Mouse (Mus musculus): ENCODE measurements around the gene Arl4d. TPM values are rescaled to one million over a fixed set of nuclear protein-coding genes. Genes with fewer than 3 reads are reported as not detected.
A peak's percentile ranks its signal among the peaks of the same experiment; 100 is the strongest.
"Not testable (repeated sequence)": the region's sequence is repeated elsewhere in the genome, so short reads cannot be mapped to it uniquely, and the experiment has no call there.

Gene Arl4d
- total RNA-seq (2014; rRNA removed) = 5.7 and 6.5 TPM in 2 replicates
- 6.2 TPM in 2 replicates for polyA plus RNA-seq (2015; fragmentation: Nextera tagmentation; extraction: Ambion mirVana)

GRCm38 (mm10) chr11:101664825-101665635 lies at the start of gene Arl4d:
Arl4d (plus strand) TSS chr11:101665541.
- no peaks in the 10 kb centered on the region for H3K9me3 ChIP-seq (ENCODE audit: low read length)
- no peaks in the 10 kb centered on the region for H3K27me3 ChIP-seq (ENCODE audit: insufficient read depth, low read length)
- peak; percentile 52 for TF ChIP-seq CTCF (IDR thresholded peaks at IDR 0.05; ENCODE audit: low read depth)
- peak within 1 kb of the TSS; percentile 80 for H3K27ac ChIP-seq
- 6% methylated on average over 34 of the region's 34 CpGs for WGBS
- DNase-seq (ENCODE audit: low spot score) (peak; percentile 97), ATAC-seq (peak; percentile 96)
- peak within 1 kb of the TSS; percentile 49 for H3K9ac ChIP-seq (replicated peaks; ENCODE audit: low read length)
- H3K4me3 ChIP-seq (ENCODE audit: low read length) = peak within 1 kb of the TSS; percentile 47
- H3K4me2 ChIP-seq (ENCODE audit: low read depth, low read length) = peak within 1 kb of the TSS; percentile 75
- H3K4me1 ChIP-seq (ENCODE audit: insufficient read depth, low read length) = peaks cover 6% of the 10 kb centered on the region
- no peaks in the 10 kb centered on the region for H3K36me3 ChIP-seq (ENCODE audit: insufficient read depth, low read length)

- no peak for TF ChIP-seq CTCF (IDR thresholded peaks at IDR 0.05; ENCODE audit: low read depth)
- H3K4me3 ChIP-seq (ENCODE audit: low read length) = no peak overlapping the region
- no peaks in the 10 kb centered on the region for H3K36me3 ChIP-seq (ENCODE audit: insufficient read depth, low read length)
- H3K4me1 ChIP-seq (ENCODE audit: insufficient read depth, low read length) = peaks cover 11% of the 10 kb centered on the region; the same call in 1 of the 2 replicates
- no peak overlapping the region for H3K9ac ChIP-seq (replicated peaks; ENCODE audit: low read length)
- no peaks in the 10 kb centered on the region for H3K27me3 ChIP-seq (ENCODE audit: insufficient read depth, low read length)
- ATAC-seq (no peak), DNase-seq (ENCODE audit: low spot score) (no peak)
- H3K9me3 ChIP-seq (ENCODE audit: low read length) = no peaks in the 10 kb centered on the region
- 95% methylated on average over 8 of the region's 8 CpGs for WGBS
- no peak overlapping the region for H3K27ac ChIP-seq
- no peak overlapping the region for H3K4me2 ChIP-seq (ENCODE audit: low read depth, low read length)
Measured at GRCm38 (mm10) chr11:101616104-101616503, 49.2 kb upstream of the Arl4d start.

GRCm38 (mm10) chr11:101616948-101617767 lies 48.2 kb upstream of the Arl4d start:
- H3K4me1 ChIP-seq (ENCODE audit: insufficient read depth, low read length) = peaks cover 11% of the 10 kb centered on the region; the same call in 1 of the 2 replicates
- H3K4me3 ChIP-seq (ENCODE audit: low read length) = no peak overlapping the region
- H3K27me3 ChIP-seq (ENCODE audit: insufficient read depth, low read length) = no peaks in the 10 kb centered on the region
- ATAC-seq (peak; percentile 63), DNase-seq (ENCODE audit: low spot score) (peak; percentile 22)
- H3K9ac ChIP-seq (replicated peaks; ENCODE audit: low read length) = no peak overlapping the region
- WGBS = 20% methylated on average over 18 of the region's 18 CpGs
- H3K4me2 ChIP-seq (ENCODE audit: low read depth, low read length) = peak overlapping the region; percentile 44; the same call in 1 of the 2 replicates
- peak overlapping the region; percentile 48; the same call in 1 of the 2 replicates for H3K27ac ChIP-seq
- no peaks in the 10 kb centered on the region for H3K9me3 ChIP-seq (ENCODE audit: low read length)
- peak; percentile 26 for TF ChIP-seq CTCF (IDR thresholded peaks at IDR 0.05; ENCODE audit: low read depth)
- H3K36me3 ChIP-seq (ENCODE audit: insufficient read depth, low read length) = no peaks in the 10 kb centered on the region

- ATAC-seq (peak; percentile 77), DNase-seq (ENCODE audit: low spot score) (peak; percentile 81)
- 3% methylated on average over 8 of the region's 8 CpGs for WGBS
Measured at GRCm38 (mm10) chr11:101617849-101618248, 47.5 kb upstream of the Arl4d start.

GRCm38 (mm10) chr11:101618596-101618995 lies 46.7 kb upstream of the Arl4d start:
- no peak for ATAC-seq
- TF ChIP-seq CTCF (IDR thresholded peaks at IDR 0.05; ENCODE audit: low read depth) = no peak
- 79% methylated on average over 3 of the region's 3 CpGs for WGBS
- Histone ChIP-seq H3K27me3 (ENCODE audit: insufficient read depth, low read length) (no peaks in the 10 kb centered on the region), H3K4me2 (ENCODE audit: low read depth, low read length) (no peak overlapping the region), H3K4me3 (ENCODE audit: low read length) (no peak overlapping the region), H3K4me1 (ENCODE audit: insufficient read depth, low read length) (peaks cover 11% of the 10 kb centered on the region; the same call in 1 of the 2 replicates), H3K9me3 (ENCODE audit: low read length) (no peaks in the 10 kb centered on the region), H3K9ac (replicated peaks; ENCODE audit: low read length) (no peak overlapping the region), H3K36me3 (ENCODE audit: insufficient read depth, low read length) (no peaks in the 10 kb centered on the region), H3K27ac (no peak overlapping the region)
- no peak for DNase-seq (ENCODE audit: low spot score)

More at GRCm38 (mm10) chr11:101617849-101618248, 47.5 kb upstream of the Arl4d start:
- no peaks in the 10 kb centered on the region for H3K36me3 ChIP-seq (ENCODE audit: insufficient read depth, low read length)
- TF ChIP-seq CTCF (IDR thresholded peaks at IDR 0.05; ENCODE audit: low read depth) = no peak
- H3K4me2 ChIP-seq (ENCODE audit: low read depth, low read length) = peak overlapping the region; percentile 44
- H3K4me1 ChIP-seq (ENCODE audit: insufficient read depth, low read length) = peaks cover 11% of the 10 kb centered on the region; the same call in 1 of the 2 replicates
- no peak overlapping the region; the same call in 1 of the 2 replicates for H3K4me3 ChIP-seq (ENCODE audit: low read length)
- no peak overlapping the region for H3K9ac ChIP-seq (replicated peaks; ENCODE audit: low read length)
- H3K9me3 ChIP-seq (ENCODE audit: low read length) = no peaks in the 10 kb centered on the region
- H3K27me3 ChIP-seq (ENCODE audit: insufficient read depth, low read length) = no peaks in the 10 kb centered on the region
- H3K27ac ChIP-seq = peak overlapping the region; percentile 48; the same call in 1 of the 2 replicates

GRCm38 (mm10) chr11:101620022-101620655 lies 45.2 kb upstream of the Arl4d start:
- not testable (repeated sequence) for H3K9me3 ChIP-seq (ENCODE audit: low read length); ATAC-seq; DNase-seq (ENCODE audit: low spot score); H3K27ac ChIP-seq; H3K36me3 ChIP-seq (ENCODE audit: insufficient read depth, low read length); H3K9ac ChIP-seq (replicated peaks; ENCODE audit: low read length); H3K4me3 ChIP-seq (ENCODE audit: low read length); H3K4me2 ChIP-seq (ENCODE audit: low read depth, low read length); H3K27me3 ChIP-seq (ENCODE audit: insufficient read depth, low read length)
- H3K4me1 ChIP-seq (ENCODE audit: insufficient read depth, low read length) = peaks cover 11% of the 10 kb centered on the region; the same call in 1 of the 2 replicates
- 90% methylated on average over 11 of the region's 11 CpGs for WGBS
